Mouse (Mus musculus): Measurements from ENCODE around the gene Scamp4.

Scamp4 gene

DNA sequence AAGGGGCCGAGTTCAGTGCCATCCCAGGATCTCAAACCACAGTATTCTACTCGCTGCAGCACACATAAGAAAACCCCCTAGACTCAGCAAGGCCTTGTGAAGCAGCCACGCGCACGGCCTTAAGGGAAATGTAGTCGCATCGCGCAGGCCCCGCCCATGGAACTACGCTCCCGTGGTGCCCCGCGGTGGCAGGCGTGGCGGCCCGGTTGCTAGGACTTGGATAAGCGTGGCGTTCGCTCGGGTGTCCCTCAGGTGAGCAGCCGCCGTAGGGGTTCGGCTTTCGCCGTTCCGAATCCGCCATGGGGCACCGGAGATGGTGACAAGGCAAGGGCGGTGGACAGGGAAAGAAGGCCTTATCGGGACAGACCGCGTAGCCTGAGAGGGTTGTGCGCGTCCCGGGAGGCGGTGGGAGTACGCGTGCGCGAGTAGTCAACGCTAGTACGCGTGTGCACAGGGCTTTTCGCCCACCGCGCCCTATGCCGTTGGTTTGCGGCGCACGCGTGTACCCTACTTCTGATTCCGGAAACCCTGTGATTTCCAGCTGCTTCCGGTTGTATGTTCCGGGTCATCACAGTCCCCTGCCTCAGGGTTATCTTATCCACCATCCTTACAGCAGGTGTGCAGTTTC, at the start of gene Scamp4, which contains the start of gene Adat3:
Gene Scamp4, plus strand, starts transcription at position 175 of the 628 bp plus-strand sequence.
Gene Adat3, plus strand, starts transcription at position 183 of the 628 bp plus-strand sequence.
- DNase-seq (ENCODE audit: low read depth, low spot score), result peak; percentile 87

GRCm38 (mm10) chr10:80553575-80553974, 49.1 kb upstream of the Scamp4 start:
- no peak for DNase-seq (ENCODE audit: low read depth, low spot score)

DNA sequence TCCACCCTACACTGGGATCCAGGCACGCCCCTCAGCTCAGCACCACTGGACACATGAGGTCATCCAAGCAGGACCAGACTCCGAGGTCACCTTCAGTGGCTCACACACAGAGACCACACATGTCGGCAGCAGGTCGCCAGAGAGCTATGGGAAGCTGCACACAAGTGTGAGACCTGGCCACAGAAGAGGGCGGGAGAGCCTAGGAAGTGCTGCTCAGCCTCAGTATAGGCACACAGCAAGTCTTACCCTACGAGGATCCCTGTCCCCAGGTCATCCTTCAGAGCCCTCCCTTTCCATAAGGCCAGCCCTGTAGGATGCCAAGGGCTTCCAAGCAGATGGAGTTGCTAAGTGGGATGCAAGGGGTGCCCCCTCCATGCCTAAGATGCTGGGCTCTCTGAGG, 48.7 kb upstream of the Scamp4 start:
- no peak for DNase-seq (ENCODE audit: low read depth, low spot score)

DNA sequence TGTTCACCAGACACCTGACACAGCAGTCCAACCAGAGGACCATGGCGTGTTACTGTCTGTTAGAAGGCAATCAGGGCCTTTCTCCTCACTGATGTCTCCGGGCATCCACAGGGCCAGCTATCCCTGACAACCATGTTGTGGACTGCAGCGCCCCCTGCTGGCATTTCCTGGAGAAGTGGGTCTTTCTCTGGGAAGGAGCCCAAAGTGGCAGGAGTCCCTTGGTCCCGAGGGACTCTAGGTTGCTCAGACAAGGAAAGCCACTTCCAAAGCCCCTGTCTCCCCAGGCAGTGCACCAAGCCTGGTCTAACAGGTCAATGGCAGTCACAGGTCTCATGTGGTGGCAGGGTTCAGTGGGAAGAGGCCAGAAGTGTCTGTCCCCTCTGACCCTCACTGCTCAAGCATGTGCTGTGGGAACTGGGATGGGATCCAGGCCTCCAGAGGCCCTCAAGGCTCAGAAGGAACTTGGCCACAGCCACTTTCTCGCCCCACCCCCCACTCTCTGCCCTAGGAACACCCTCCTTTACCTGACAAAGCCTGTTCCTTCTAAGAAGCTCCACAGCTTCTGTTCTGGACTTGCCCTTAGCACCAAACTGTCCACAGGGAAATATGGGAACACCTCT, 45.2 kb upstream of the Scamp4 start:
- peak; percentile 68 for DNase-seq (ENCODE audit: low read depth, low spot score)

GRCm38 (mm10) chr10:80559431-80559830, 43.2 kb upstream of the Scamp4 start:
- no peak for DNase-seq (ENCODE audit: low read depth, low spot score)

GRCm38 (mm10) chr10:80560621-80561020, 42.1 kb upstream of the Scamp4 start:
- no peak for DNase-seq (ENCODE audit: low read depth, low spot score)

- DNase-seq (ENCODE audit: low read depth, low spot score), result peak; percentile 91
These were observed 41.3 kb upstream of the Scamp4 start, which contains the start of gene Rexo1 for GRCm38 (mm10) chr10:80561116-80561944. TSS of gene Rexo1 (minus strand) at chr10:80561560.

DNA sequence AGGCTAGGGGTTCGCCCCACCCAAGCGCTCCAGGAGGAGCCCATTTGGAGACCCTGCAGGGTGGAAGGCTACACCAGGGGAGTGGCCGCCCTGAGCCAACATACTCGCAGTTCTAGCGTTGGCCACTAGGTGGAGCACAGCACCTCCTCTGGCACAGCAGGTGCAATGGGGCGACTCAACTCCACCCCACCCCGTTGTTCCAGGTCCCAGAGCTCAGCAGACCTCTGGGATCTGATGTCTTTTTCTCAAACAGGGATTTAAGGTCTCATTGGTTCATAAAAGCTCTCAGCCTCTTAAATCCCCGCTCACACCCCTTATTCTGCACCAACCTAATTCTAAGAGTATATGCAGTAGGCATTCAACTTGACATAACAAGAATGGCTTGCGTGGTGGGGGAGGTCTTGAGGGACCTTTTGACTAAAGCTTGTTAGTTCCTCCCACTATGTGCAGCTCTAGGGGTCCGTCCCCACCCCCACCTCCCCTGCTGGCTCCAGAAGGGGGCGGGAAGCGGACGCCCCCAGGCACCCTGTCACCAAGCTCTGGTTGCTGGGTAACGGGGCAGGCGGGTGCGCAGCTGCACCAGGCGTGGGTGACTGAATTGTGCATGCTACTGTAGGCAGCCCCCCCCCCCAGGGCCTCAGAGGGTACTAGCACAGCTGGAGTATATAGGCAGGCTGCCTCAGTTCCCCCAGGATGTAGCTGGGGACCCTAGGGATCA, 36.1 kb upstream of the Scamp4 start:
- peak; percentile 75 for DNase-seq (ENCODE audit: low read depth, low spot score)

- DNase-seq (ENCODE audit: low read depth, low spot score), result no peak
These were observed 33.8 kb upstream of the Scamp4 start for GRCm38 (mm10) chr10:80568876-80569275.

DNA sequence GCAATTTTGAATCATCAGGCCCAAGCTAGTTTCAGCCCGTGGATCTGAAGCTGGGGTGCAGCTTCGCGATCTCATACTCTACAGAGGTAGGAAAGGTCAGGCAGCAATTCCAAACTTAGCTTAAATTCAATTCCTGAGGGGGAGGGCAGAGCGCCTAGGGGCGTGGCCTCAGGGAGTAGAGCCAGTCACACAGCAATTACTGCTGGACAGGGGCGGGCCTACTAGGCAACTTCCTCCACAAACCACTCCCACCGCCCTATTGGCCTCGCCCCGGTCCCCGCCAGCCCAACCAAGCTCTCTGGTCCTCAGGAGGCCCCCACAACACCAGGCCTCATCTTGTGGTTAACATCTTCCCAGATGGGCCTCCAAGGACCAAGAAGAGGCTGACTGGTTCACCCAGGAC, 33.0 kb upstream of the Scamp4 start:
- DNase-seq (ENCODE audit: low read depth, low spot score), result no peak

- DNase-seq (ENCODE audit: low read depth, low spot score), result no peak
These were observed 32.3 kb upstream of the Scamp4 start for GRCm38 (mm10) chr10:80570419-80570818.

DNA sequence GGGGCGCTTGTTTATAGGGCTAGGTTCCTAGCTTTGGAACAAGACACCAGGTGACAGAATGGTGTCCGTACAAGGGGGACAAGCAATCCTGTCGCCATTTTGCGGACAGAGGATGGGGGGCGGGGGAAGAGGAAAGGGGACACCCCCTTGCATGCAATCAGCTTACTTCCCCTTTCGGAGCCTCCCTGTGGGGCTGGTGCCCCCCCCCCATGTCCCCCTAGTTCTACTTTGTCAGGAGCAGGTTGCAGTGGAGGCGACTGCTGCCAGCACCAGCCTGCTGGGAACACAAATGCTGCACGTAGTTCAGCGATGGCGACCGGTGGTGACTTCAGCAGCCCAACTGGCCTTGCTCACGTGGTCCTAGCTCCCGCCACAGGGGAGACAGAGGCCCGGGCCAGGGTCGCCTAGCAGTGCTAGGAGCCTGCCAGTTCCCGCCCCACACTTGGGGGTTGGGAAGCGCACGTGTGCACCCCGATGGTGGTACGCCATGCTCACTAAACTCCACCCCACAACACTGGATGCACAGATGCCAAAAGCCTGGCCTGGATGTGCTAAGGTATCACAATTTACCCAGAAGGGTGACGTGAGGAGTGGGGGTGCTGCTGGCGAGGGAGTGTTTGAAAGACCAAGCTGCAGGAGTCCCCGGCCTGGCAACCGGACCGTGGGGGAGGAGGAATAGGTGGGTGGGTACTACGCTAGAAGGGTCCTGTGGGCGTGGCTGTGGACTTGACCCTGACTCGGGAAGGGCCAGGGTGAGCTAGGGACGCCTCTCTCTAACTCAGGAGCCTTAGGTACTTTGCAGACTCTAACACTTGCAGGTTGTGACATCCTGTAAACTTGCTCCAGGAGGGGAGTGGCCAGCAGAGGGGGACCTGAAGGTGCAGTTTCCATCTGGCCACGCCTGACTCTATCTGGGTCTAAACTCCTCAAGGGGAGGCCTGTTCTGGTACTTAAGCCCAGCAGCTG, 31.5 kb upstream of the Scamp4 start:
- no peak for DNase-seq (ENCODE audit: low read depth, low spot score)

DNA sequence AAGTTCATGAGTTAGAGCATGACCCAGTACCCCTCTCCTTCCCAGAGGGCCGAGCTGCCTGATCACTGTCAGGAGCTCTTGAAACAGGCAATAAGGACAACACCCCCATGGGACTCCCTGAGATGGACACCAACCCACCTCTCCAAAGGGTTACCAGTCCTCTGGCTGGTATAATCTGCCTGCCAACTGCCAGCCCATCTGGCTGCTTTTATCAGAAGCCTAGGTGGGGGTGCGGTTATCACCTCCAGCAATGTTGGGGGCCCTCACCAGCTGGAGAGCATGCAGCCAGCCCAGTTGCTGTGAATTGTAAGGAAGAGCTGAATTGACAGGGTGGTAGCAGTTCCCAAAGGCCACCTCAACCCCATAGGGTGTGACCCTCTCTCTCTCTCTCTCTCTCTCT, 30.2 kb upstream of the Scamp4 start:
- no peak for DNase-seq (ENCODE audit: low read depth, low spot score)

GRCm38 (mm10) chr10:80573944-80574343, 28.7 kb upstream of the Scamp4 start:
- no peak for DNase-seq (ENCODE audit: low read depth, low spot score)

GRCm38 (mm10) chr10:80574896-80575295, 27.8 kb upstream of the Scamp4 start:
- no peak for DNase-seq (ENCODE audit: low read depth, low spot score)

- DNase-seq (ENCODE audit: low read depth, low spot score), result no peak
These were observed 26.7 kb upstream of the Scamp4 start for GRCm38 (mm10) chr10:80575925-80576324.

- no peak for DNase-seq (ENCODE audit: low read depth, low spot score)
These were observed 26.1 kb upstream of the Scamp4 start for GRCm38 (mm10) chr10:80576351-80577194.

- DNase-seq (ENCODE audit: low read depth, low spot score), result peak; percentile 81
These were observed 25.2 kb upstream of the Scamp4 start, which contains the start of gene Klf16 for GRCm38 (mm10) chr10:80577195-80578130. TSS of gene Klf16 (minus strand) at chr10:80577321.
